Mouse (Mus musculus): ENCODE data around the gene Cnot9.

DNA sequence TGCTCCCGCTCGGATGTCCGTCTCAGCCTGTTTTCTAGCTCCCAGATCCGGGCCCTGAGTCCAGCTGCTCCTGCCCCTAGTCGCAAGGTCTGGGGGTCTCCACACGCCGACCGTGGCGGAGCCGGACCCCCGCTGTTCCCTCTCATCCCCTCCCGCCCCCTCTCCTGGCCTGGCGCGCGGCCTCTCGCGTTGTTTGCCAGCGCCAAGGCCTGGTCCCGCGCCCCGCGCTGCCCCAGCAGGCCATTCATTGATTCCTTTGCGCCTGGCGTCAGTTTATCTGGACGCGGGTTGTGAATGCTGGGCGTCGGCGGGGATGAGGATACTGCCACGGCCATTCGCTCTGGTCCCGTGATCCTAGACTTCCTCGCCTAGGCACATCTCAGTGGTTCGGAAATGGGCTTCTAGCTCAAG lies 618 bp downstream of the Cnot9 start:
- TF ChIP-seq POLR2A (IDR thresholded peaks at IDR 0.05; ENCODE audit: borderline replicate concordance, control insufficient read depth, low read depth, low read length), result no peak
- no peak for TF ChIP-seq CTCF (IDR thresholded peaks at IDR 0.05; ENCODE audit: control insufficient read depth, insufficient read depth, low read length)

Measured in bone marrow, adult 2 months (tissue).